Mouse (Mus musculus): ENCODE measurements around the gene Tril. TPM values are rescaled to one million over a fixed set of nuclear protein-coding genes. Genes with fewer than 3 reads are reported as not detected.

The Tril gene
- total RNA-seq, 1 experiment = 2.4 TPM

DNA sequence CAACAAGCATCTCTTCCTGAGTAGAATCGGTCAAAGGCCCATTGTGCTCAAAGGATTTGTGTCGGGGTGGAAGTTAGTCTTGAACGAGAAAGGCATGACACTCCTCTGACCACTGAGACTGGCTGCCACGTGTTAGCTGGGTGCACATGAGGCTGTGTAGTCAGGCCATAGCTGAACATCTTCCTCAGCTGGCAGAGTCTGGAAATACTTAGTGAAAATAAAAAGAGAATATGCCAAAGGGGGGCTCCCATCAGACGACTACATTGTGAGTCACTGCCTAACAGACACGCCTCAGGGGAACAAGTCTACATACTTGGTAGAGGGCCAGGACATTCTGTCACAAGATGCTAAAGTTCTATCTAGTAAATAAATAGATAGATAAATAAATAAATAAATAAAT lies 16.5 kb downstream of the Tril start:
- Histone ChIP-seq H3K9ac (ENCODE audit: insufficient read depth, low read depth, low read length, poor library complexity, severe bottlenecking) (no peak overlapping the region), H3K4me1 (ENCODE audit: control insufficient read depth in 2 of 2, insufficient read depth in 2 of 2, low read length in 2 of 2, poor library complexity in 1 of 2) (peaks cover 35 to 39% of the 10 kb centered on the region in 2 experiments), H3K9me3 (ENCODE audit: control insufficient read depth, insufficient read depth, low read depth, low read length) (no peaks in the 10 kb centered on the region), H3K27ac (ENCODE audit: insufficient read depth, low read depth, low read length, poor library complexity, severe bottlenecking) (no peak overlapping the region), H3K36me3 (ENCODE audit: control insufficient read depth, insufficient read depth, low read length, poor library complexity, severe bottlenecking) (no peaks in the 10 kb centered on the region), H3K4me3 (ENCODE audit: insufficient read depth in 1 of 2, low read depth in 1 of 2, low read length in 2 of 2, poor library complexity in 1 of 2, severe bottlenecking in 1 of 2) (no peak overlapping the region)
- DNase-seq (ENCODE audit: low read depth, low spot score) = no peak
- in situ Hi-C loops (cut with MboI; ENCODE audit: low sequenced_read_pairs in 2 of 2, unreplicated experiment in 2 of 2) = no loop called here
- TF ChIP-seq ZC3H11A (IDR thresholded peaks at IDR 0.05; ENCODE audit: borderline replicate concordance, low read depth, low read length) = no peak
- TF ChIP-seq MAFK (IDR thresholded peaks at IDR 0.05; ENCODE audit: insufficient read depth, low read depth, low read length) = no peak
- TF ChIP-seq HCFC1 (IDR thresholded peaks at IDR 0.05; ENCODE audit: borderline replicate concordance, insufficient read depth, low read length) = no peak
- no peak for TF ChIP-seq ZNF384 (IDR thresholded peaks at IDR 0.05; ENCODE audit: low read depth, low read length)
- no peak for TF ChIP-seq CHD2 (IDR thresholded peaks at IDR 0.05; ENCODE audit: low read depth, low read length)

DNA sequence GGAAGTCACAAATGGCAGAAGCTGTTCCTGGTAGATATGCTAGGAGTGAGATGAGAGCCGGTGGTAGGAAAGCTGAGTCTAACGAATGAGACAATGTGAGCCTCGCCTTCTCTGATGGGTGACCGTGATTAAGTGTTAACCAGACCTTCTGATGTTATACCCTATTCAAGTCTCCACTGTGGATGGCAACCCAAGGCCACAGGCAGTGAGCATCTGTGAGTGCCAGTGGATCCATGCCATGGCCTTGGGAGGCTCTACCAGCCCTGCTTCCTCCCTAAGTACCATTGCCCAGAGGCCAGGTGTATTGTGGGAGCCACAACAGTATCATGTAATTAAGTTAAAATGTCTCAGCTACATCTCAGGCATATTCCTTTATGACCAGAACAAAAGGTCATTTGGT lies 17.1 kb downstream of the Tril start:
- DNase-seq (ENCODE audit: low read depth, low spot score) = no peak
- H3K27ac ChIP-seq (ENCODE audit: insufficient read depth, low read depth, low read length, poor library complexity, severe bottlenecking) = no peak overlapping the region
- H3K4me1 ChIP-seq (ENCODE audit: control insufficient read depth in 2 of 2, insufficient read depth in 2 of 2, low read length in 2 of 2, poor library complexity in 1 of 2) = peaks cover 38 to 40% of the 10 kb centered on the region in 2 experiments
- H3K9me3 ChIP-seq (ENCODE audit: control insufficient read depth, insufficient read depth, low read depth, low read length) = no peaks in the 10 kb centered on the region
- H3K4me3 ChIP-seq (ENCODE audit: insufficient read depth in 1 of 2, low read depth in 1 of 2, low read length in 2 of 2, poor library complexity in 1 of 2, severe bottlenecking in 1 of 2) = no peak overlapping the region
- no peaks in the 10 kb centered on the region for H3K36me3 ChIP-seq (ENCODE audit: control insufficient read depth, insufficient read depth, low read length, poor library complexity, severe bottlenecking)
- H3K9ac ChIP-seq (ENCODE audit: insufficient read depth, low read depth, low read length, poor library complexity, severe bottlenecking) = no peak overlapping the region
- in situ Hi-C loops (cut with MboI; ENCODE audit: low sequenced_read_pairs in 2 of 2, unreplicated experiment in 2 of 2) = no loop called here
- TF ChIP-seq CHD2 (IDR thresholded peaks at IDR 0.05; ENCODE audit: low read depth, low read length) (no peak), HCFC1 (IDR thresholded peaks at IDR 0.05; ENCODE audit: borderline replicate concordance, insufficient read depth, low read length) (no peak), MAFK (IDR thresholded peaks at IDR 0.05; ENCODE audit: insufficient read depth, low read depth, low read length) (no peak)

DNA sequence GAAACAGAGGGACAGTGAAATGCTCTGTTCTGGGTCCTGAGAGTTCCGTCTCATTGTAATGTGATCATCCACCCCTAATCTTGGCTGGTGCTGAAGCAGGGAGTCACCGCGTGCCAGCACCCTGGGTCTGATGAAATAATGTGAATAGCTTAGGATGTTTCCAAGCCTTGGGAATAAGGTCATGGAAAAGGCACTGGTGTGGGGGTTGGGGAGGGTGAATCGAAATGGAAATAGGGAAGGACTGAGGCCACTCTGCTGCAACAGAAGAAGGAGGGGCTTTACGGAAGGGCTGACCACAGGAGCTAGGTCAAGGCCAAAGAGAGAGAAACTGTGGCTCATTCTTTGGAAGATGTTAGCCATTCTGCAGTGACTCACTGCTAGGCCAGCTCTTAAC lies 18.7 kb downstream of the Tril start:
- no peaks in the 10 kb centered on the region for H3K9me3 ChIP-seq (ENCODE audit: control insufficient read depth, insufficient read depth, low read depth, low read length)
- peak overlapping the region in 1 of 2 experiments; percentile 25; a peak in 1 of 4 replicates for H3K4me3 ChIP-seq (ENCODE audit: insufficient read depth in 1 of 2, low read depth in 1 of 2, low read length in 2 of 2, poor library complexity in 1 of 2, severe bottlenecking in 1 of 2)
- no peak for DNase-seq (ENCODE audit: low read depth, low spot score)
- H3K27ac ChIP-seq (ENCODE audit: insufficient read depth, low read depth, low read length, poor library complexity, severe bottlenecking) = peak overlapping the region; percentile 66
- TF ChIP-seq HCFC1 (IDR thresholded peaks at IDR 0.05; ENCODE audit: borderline replicate concordance, insufficient read depth, low read length) = no peak
- TF ChIP-seq CHD2 (IDR thresholded peaks at IDR 0.05; ENCODE audit: low read depth, low read length) = no peak
- no peak for TF ChIP-seq ZNF384 (IDR thresholded peaks at IDR 0.05; ENCODE audit: low read depth, low read length)
- TF ChIP-seq MAFK (IDR thresholded peaks at IDR 0.05; ENCODE audit: insufficient read depth, low read depth, low read length) = no peak
- TF ChIP-seq ZC3H11A (IDR thresholded peaks at IDR 0.05; ENCODE audit: borderline replicate concordance, low read depth, low read length) = no peak
- H3K4me1 ChIP-seq (ENCODE audit: control insufficient read depth in 2 of 2, insufficient read depth in 2 of 2, low read length in 2 of 2, poor library complexity in 1 of 2) = peaks cover 32 to 39% of the 10 kb centered on the region in 2 experiments
- no peak overlapping the region for H3K9ac ChIP-seq (ENCODE audit: insufficient read depth, low read depth, low read length, poor library complexity, severe bottlenecking)
- in situ Hi-C loops (cut with MboI; ENCODE audit: low sequenced_read_pairs in 2 of 2, unreplicated experiment in 2 of 2) = no loop called here
- H3K36me3 ChIP-seq (ENCODE audit: control insufficient read depth, insufficient read depth, low read length, poor library complexity, severe bottlenecking) = no peaks in the 10 kb centered on the region

DNA sequence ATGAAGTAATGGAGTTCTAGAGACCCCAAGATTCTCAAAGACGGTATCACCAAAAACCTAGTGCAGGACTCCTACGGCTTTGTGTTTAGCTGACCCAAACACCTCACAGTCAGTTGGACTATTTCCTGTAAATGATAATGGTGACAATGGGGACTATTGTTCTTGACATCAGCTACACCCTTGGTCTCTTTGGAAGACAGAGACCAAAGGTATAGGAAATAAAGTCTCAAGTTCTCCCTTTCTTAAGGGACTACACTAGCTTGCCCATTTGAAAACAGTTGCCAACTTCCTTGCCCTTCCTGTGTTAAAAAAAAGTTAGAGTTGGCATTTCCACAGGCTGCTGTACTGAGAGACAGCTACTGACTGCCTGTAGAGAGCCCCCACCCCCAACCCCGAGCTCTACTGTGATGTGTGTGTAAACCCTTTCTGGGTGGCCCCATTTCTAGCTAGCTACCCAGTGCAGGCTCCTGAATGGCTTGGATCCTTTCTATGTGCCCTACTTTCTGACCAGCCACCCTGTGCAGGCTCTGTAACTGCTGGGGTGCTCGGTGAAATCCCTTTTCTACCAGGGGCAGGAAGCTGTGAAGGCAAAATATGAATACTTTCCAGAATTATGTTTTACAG lies 19.2 kb downstream of the Tril start:
- in situ Hi-C loops (cut with MboI; ENCODE audit: low sequenced_read_pairs in 2 of 2, unreplicated experiment in 2 of 2) = no loop called here
- Histone ChIP-seq H3K9me3 (ENCODE audit: control insufficient read depth, insufficient read depth, low read depth, low read length) (no peaks in the 10 kb centered on the region), H3K36me3 (ENCODE audit: control insufficient read depth, insufficient read depth, low read length, poor library complexity, severe bottlenecking) (no peaks in the 10 kb centered on the region), H3K4me3 (ENCODE audit: insufficient read depth in 1 of 2, low read depth in 1 of 2, low read length in 2 of 2, poor library complexity in 1 of 2, severe bottlenecking in 1 of 2) (peak overlapping the region in 1 of 2 experiments; percentile 25; a peak in 1 of 4 replicates), H3K4me1 (ENCODE audit: control insufficient read depth in 2 of 2, insufficient read depth in 2 of 2, low read length in 2 of 2, poor library complexity in 1 of 2) (peaks cover 30 to 37% of the 10 kb centered on the region in 2 experiments), H3K27ac (ENCODE audit: insufficient read depth, low read depth, low read length, poor library complexity, severe bottlenecking) (peak overlapping the region; percentile 66), H3K9ac (ENCODE audit: insufficient read depth, low read depth, low read length, poor library complexity, severe bottlenecking) (no peak overlapping the region)
- DNase-seq (ENCODE audit: low read depth, low spot score) = no peak
- TF ChIP-seq ZNF384 (IDR thresholded peaks at IDR 0.05; ENCODE audit: low read depth, low read length) = no peak
- TF ChIP-seq CHD2 (IDR thresholded peaks at IDR 0.05; ENCODE audit: low read depth, low read length) = peak; percentile 24; the same call in 1 of the 2 replicates

DNA sequence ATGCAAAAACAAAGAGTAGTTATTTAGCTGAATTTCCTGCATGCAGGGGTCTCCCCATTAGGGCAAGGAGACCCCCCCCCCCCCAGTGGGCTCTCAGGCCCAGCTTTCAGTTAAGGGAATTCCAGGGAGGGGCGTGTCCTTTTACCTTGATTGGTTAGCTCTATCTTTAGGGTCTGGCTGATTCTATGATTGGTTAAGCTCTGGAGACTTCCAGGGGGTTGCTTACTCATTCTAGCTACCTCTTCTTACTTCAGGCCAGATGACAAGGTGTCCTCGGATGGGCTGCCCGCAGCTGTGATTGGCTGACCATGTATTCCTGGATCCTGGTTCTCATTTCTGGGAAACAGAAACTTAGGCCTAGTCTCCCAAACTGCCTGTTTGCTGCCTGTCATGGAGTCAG lies 21.8 kb downstream of the Tril start:
- H3K9ac ChIP-seq (ENCODE audit: insufficient read depth, low read depth, low read length, poor library complexity, severe bottlenecking) = no peak overlapping the region
- H3K9me3 ChIP-seq (ENCODE audit: control insufficient read depth, insufficient read depth, low read depth, low read length) = no peaks in the 10 kb centered on the region
- peak overlapping the region; percentile 3; the same call in 1 of the 2 replicates for H3K27ac ChIP-seq (ENCODE audit: insufficient read depth, low read depth, low read length, poor library complexity, severe bottlenecking)
- TF ChIP-seq ZC3H11A (IDR thresholded peaks at IDR 0.05; ENCODE audit: borderline replicate concordance, low read depth, low read length) (no peak), MAFK (IDR thresholded peaks at IDR 0.05; ENCODE audit: insufficient read depth, low read depth, low read length) (no peak), CHD2 (IDR thresholded peaks at IDR 0.05; ENCODE audit: low read depth, low read length) (no peak), HCFC1 (IDR thresholded peaks at IDR 0.05; ENCODE audit: borderline replicate concordance, insufficient read depth, low read length) (no peak), ZNF384 (IDR thresholded peaks at IDR 0.05; ENCODE audit: low read depth, low read length) (no peak)
- DNase-seq (ENCODE audit: low read depth, low spot score) = no peak
- peaks cover 34 to 41% of the 10 kb centered on the region in 2 experiments for H3K4me1 ChIP-seq (ENCODE audit: control insufficient read depth in 2 of 2, insufficient read depth in 2 of 2, low read length in 2 of 2, poor library complexity in 1 of 2)
- H3K4me3 ChIP-seq (ENCODE audit: insufficient read depth in 1 of 2, low read depth in 1 of 2, low read length in 2 of 2, poor library complexity in 1 of 2, severe bottlenecking in 1 of 2) = no peak overlapping the region
- no peaks in the 10 kb centered on the region for H3K36me3 ChIP-seq (ENCODE audit: control insufficient read depth, insufficient read depth, low read length, poor library complexity, severe bottlenecking)
- in situ Hi-C loops (cut with MboI; ENCODE audit: low sequenced_read_pairs in 2 of 2, unreplicated experiment in 2 of 2) = no loop called here

Data from ES-E14 (cell line).